Mouse (Mus musculus): ENCODE measurements around the gene Pip5kl1.

DNA sequence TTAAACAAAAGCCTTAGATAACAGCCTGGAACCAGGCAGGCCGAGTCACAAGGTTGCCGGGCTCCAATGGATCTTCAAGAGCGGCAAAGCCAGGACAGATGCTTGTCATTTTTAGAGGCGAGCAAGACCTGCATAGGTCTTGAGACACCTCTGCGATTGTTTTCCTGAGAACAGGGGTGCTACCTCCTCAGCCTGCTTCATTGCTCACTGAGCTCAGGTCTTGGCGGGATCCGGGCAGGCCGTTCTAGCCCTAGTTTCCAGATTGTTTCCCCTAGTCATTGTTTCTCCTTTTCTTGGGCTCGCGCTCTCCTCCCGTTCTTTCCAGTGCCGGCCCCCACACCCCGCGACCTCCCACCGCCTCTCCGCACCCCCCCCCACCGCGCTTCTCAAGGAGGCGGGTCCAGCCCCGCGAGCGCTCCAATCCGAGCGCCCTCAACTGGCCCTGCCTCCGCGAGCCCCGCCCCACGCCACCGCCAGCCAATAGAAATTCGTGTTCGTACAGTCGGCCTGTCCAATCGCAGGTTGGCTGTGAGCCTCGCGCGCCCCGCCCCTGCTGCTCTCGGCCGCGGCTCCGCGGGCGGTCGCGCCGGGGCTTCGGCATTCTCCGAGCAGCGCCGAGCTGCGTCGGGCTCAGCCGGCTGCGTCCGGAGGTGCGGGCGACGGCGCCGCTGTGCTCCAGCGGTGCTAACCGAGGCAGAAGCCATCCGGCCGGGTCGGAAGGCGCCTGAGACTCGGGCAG, 39.7 kb upstream of the Pip5kl1 start, which contains the start of gene Fam102a:
- peak; percentile 75 for TF ChIP-seq POLR2A (IDR thresholded peaks at IDR 0.05; ENCODE audit: control insufficient read depth, low read depth, low read length)
- TF ChIP-seq CTCF (IDR thresholded peaks at IDR 0.05; ENCODE audit: control insufficient read depth, insufficient read depth, insufficient replicate concordance, low read depth, low read length) = no peak
